Mouse (Mus musculus) CD4-positive, CD25-positive, alpha-beta regulatory T cell (primary cell): ENCODE results near the gene Zfp953. TPM values are rescaled to one million over a fixed set of nuclear protein-coding genes. Genes with fewer than 3 reads are reported as not detected.

ENCODE experiments used
- polyA plus RNA-seq: library from polyadenylated mRNA; unstranded; fragments of 100-300 nt; shearing (Covaris generic); gene quantifications from one replicate; pipeline ENCODE4 v1.2.1, GENCODE M21; 2017

The Zfp953 gene
- 3.3 TPM for polyA plus RNA-seq

DNA sequence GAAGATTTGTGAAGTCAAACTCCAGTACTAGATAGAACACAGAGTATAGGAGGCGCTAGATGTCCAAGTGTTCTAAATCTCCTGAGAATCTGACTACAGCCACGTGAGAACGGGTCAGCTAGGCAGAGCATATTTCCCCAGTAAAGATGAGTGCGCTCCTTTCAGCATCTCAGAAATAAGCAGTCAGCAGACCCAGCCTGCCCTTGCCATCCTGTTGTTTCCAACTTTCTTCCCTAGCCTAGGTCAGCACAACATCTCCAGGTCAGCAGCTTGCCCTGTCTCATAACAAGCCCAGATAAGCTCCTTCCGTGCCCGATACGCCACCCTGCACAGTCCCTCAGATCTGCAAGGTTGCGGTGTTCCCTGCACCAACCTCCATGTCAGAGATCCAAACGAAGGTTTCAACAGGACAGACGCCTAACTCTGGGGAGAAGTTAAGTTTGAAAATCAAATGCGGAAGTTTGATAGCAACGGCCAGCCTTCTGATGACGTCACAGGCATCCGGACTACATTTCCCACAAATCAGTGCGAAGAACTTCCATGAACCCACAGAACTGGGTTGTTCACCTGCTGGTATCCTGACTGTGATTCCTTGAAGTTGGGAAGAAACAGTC is at the start of gene Zfp953, which contains the start of gene Gm28044:
Gene Zfp953, minus strand, starts transcription at position 475 of the 614 bp plus-strand sequence.
Gene Gm28044, minus strand, starts transcription at position 406 of the 614 bp plus-strand sequence.

GRCm38 (mm10) chr13:67399183-67399903 is 38.9 kb upstream of the Zfp953 start, which contains the start of gene Zfp429:
TSS of gene Zfp429 (minus strand) at chr13:67399819.

DNA sequence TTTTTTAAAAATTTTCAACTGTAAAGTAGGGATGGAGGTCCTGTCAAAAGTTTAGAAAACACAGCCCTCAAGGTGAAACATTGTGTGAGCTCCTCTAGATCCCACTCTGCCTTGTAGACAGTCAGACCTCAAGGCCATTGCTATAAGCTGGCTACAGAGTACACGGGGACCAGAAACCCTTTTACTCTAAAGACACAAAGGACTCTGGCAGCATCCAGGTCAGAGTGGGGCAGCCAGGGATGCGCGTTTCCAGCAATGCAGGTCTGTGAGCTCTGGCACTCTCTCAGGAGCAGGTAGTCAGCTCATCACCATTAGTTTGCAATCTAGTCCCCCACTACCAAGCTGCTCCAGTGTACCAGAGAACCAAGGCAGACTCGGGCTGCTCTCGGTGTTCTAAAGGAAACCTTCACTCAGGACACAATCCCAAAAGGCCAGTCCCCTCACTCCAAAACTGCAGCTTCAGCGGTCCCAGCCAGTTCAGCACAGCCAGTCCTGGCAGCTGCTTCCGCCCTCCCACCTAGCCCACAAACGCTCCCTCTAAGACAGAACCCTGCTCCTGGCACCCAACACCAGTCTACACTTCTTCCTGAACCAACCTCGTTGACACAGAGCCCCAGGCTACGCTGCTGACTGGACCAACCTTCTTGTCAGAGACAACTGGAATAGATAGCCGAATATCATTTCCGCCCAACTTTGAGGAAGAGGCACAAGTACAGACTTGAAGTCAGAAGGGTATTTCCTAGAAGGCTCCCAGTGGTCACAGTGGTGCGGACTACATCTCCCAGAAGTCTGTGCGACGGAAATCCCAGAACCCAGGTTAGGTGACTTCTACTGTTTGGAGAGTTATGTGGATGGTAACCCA is 14.9 kb upstream of the Zfp953 start, which contains the start of the genes Gm28041 and Zfp456:
Gene Gm28041, minus strand, starts transcription at position 684 of the 862 bp plus-strand sequence.
Gene Zfp456, minus strand, starts transcription at position 761 of the 862 bp plus-strand sequence.

GRCm38 (mm10) chr13:67332019-67332724 is 28.2 kb downstream of the Zfp953 start, which contains the start of gene Zfp595:
TSS of gene Zfp595 (minus strand) at chr13:67332570.

DNA sequence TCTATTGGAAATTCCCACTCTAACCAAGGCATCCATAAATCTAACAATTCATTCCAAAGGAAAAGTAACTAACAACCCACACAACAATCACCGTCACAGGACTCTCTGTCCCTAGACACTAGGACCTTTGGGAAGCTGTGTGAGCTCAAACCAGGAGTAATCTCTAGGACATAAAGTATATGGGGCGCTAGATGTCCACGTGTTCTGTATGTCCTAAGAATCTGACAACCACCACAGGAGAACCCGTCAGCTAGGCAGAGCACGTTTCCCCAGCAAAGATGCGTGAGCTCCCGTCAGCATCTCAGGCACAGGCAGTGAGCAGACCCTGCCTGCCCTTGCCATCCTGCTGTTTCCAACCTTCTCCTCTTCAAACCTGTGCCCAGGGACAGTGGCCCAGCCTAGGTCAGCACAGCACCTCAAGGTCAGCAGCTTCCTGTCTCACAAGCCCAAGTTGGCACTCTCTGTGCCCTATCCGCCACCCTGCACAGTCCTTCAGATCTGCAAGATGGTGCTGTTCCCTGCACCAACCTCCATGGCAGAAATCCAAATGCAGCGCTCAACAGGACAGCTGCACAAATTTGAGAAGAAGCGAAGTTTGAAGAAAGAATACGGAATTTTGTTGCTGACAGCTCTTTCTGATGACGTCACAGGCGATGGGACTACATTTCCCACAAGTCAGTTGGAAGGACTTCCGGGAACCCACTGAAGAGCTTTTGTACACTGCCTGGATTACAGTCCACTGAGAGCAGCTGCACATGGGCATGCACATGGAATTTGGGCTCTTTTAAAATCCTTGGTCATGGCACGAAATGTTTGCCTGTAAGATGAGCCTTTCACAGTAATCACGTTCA is 54.4 kb downstream of the Zfp953 start, which contains the start of gene Zfp457:
Gene Zfp457, minus strand, starts transcription at position 664 of the 851 bp plus-strand sequence.

Other genes starting within 250 kb of the Zfp953 start
- gene Rslcan18, start 244.3 kb downstream of the Zfp953 start, polyA plus RNA-seq = 0.22 TPM
- 4.0 TPM for gene Zfp759, start 238.9 kb downstream of the Zfp953 start, polyA plus RNA-seq
- gene Rsl1, start 187.4 kb downstream of the Zfp953 start, polyA plus RNA-seq = 15.3 TPM
- 4.6 TPM for gene Zfp455, start 166.1 kb downstream of the Zfp953 start, polyA plus RNA-seq
- gene Zfp458, start 82.1 kb downstream of the Zfp953 start, polyA plus RNA-seq = 2.3 TPM
- 0.77 TPM for gene Zfp457, start 54.1 kb downstream of the Zfp953 start, polyA plus RNA-seq
- 7.8 TPM for gene Zfp595, start 28.0 kb downstream of the Zfp953 start, polyA plus RNA-seq
- gene Gm28044, start 69 bp downstream of the Zfp953 start, polyA plus RNA-seq = 0.78 TPM
- gene Gm28041, start 15.1 kb upstream of the Zfp953 start, polyA plus RNA-seq = 1.2 TPM
- 6.9 TPM for gene Zfp456, start 15.2 kb upstream of the Zfp953 start, polyA plus RNA-seq
- 21.4 TPM for gene Zfp429, start 39.2 kb upstream of the Zfp953 start, polyA plus RNA-seq
- gene Zfp459, start 60.8 kb upstream of the Zfp953 start, polyA plus RNA-seq = 4.0 TPM
- gene Zfp874a, start 91.0 kb upstream of the Zfp953 start, polyA plus RNA-seq = 15.4 TPM
- 11.5 TPM for gene Zfp874b, start 123.7 kb upstream of the Zfp953 start, polyA plus RNA-seq
- 15.2 TPM for gene Zfp58, start 139.9 kb upstream of the Zfp953 start, polyA plus RNA-seq
- gene Gm26965, start 165.5 kb upstream of the Zfp953 start, polyA plus RNA-seq = not detected
- gene Zfp87, start 165.6 kb upstream of the Zfp953 start, polyA plus RNA-seq = 41.3 TPM
- gene Zfp748, start 193.2 kb upstream of the Zfp953 start, polyA plus RNA-seq = 18.8 TPM
- gene Zfp729b, start 249.1 kb upstream of the Zfp953 start, polyA plus RNA-seq = 7.9 TPM